Mouse (Mus musculus) gastrocnemius, postnatal 14 days (tissue): ENCODE results near the gene Dio1. TPM values are rescaled to one million over a fixed set of nuclear protein-coding genes. Genes with fewer than 3 reads are reported as not detected.

Experiments
- DNase-seq: peaks from one replicate; pipeline ENCODE4 v3.0.0; 2021; ENCODE audit warnings: mixed read lengths
- intact Hi-C: fragments of 180-260 bp; cut with DNase I; formaldehyde crosslinking; loops from one replicate; pipeline ENCODE4 v1.15.1; 2025; ENCODE audit warnings: low total_unique reads
- total RNA-seq, 2 experiments: library from RNA; stranded (reverse); gene quantifications; 2 replicates each; pipeline ENCODE4 v1.2.3; 2021

Gene Dio1
- total RNA-seq, 2 experiments from 2014 or later, result not detected

GRCm38 (mm10) chr4:107302832-107303231 is 4.1 kb downstream of the Dio1 start:
- DNase-seq, result no peak
- intact Hi-C loops, result no loop called here

DNA sequence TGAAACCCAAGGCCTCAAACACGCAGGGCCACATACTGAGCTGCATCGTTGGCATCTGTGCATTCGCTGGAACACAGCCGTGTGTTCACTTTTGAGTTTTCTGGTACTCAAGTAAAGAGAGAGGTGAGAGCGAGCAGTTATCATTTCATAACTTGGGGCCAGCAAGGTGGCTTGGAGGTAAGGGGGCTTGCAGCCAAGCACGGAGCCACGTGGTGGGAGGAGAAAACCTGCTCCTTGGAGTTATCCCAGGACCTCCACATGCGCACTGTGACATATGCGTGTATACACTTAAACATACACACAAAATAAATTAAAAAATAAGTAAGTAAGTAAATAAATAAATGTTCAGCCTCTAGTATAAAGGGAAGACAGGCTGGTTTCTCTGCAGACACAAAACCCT is 4.7 kb downstream of the Dio1 start:
- intact Hi-C loops, result no loop called here
- DNase-seq, result no peak

- intact Hi-C loops, result no loop called here
- no peak for DNase-seq
Observed at GRCm38 (mm10) chr4:107300902-107301555, 5.9 kb downstream of the Dio1 start.

DNA sequence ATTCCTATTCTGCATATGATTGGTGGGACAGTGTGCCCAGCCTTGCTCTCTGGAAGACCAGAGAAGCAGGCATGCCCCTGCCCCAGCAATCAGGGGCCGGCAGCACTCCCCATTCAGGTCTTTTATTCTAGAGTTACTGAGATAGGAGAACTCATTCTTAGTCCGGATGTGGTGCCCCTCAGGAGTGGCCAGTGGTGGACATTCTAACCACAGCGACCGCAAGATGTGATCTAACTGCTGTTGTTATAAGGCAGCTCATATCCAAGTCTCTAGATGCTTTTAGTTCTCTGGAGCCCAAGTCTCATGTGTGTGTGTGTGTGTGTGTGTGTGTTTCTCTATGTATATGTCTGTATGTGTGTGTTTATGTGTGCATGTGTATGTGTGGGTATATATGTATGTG is 6.6 kb downstream of the Dio1 start:
- no peak for DNase-seq
- intact Hi-C loops, result no loop called here

DNA sequence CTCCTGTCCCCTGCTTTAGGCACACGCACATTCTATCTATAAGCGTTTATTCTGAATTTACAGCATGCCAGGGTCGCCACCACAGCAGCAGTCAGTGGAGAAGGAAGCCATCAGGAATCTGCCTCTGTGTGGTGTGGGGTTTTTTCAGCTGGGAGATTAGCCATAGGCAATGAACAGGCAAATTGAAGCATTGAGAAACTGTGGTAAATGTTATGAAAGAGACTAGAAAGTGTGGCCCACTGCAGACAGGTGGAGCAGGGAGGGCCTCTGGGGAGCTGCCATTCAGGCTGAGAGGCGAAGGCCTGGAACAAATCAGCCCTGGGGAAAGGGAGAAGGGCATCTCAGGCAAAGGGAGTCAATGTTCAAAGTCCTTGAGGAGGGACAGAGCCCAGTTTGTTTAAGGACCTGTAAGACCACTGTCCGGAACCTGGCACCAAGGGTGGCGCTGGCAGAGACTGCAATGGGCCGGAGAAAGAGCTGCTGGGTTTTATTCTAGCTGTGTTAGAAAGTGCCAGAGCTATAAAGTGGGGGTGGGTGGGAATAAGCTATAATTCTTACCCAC is 7.1 kb downstream of the Dio1 start:
- no peak for DNase-seq
- intact Hi-C loops, result no loop called here

GRCm38 (mm10) chr4:107298071-107298606 is 8.8 kb downstream of the Dio1 start:
- intact Hi-C loops, result no loop called here
- DNase-seq, result no peak

- no peak for DNase-seq
- intact Hi-C loops, result no loop called here
Observed at GRCm38 (mm10) chr4:107292273-107292662, 14.7 kb downstream of the Dio1 start.

- no peak for DNase-seq
- intact Hi-C loops, result no loop called here
Observed at GRCm38 (mm10) chr4:107291611-107292272, 15.2 kb downstream of the Dio1 start.

DNA sequence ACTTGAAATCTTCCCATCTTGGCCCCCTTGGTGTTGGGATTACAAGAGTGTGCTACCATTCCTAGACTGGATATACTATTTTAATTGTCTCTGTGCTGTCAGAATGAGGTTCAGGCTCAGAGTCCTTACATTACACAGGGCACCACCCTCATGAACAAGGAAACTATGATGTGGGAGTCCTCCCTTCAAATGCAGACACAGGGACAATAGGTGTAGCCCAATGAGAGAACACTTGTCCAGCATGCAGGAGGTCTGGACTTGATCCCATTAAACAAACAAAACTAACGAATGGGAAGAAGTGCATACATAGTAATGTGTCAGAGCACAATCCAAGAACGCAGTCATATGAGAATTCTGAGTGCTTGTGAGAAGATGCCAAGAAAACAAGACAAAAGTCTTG is 19.5 kb downstream of the Dio1 start:
- intact Hi-C loops, result no loop called here
- no peak for DNase-seq

- intact Hi-C loops, result no loop called here
- DNase-seq, result no peak
Observed at GRCm38 (mm10) chr4:107286386-107286785, 20.6 kb downstream of the Dio1 start.

GRCm38 (mm10) chr4:107285446-107286200 is 21.3 kb downstream of the Dio1 start:
- no peak for DNase-seq
- intact Hi-C loops, result no loop called here

DNA sequence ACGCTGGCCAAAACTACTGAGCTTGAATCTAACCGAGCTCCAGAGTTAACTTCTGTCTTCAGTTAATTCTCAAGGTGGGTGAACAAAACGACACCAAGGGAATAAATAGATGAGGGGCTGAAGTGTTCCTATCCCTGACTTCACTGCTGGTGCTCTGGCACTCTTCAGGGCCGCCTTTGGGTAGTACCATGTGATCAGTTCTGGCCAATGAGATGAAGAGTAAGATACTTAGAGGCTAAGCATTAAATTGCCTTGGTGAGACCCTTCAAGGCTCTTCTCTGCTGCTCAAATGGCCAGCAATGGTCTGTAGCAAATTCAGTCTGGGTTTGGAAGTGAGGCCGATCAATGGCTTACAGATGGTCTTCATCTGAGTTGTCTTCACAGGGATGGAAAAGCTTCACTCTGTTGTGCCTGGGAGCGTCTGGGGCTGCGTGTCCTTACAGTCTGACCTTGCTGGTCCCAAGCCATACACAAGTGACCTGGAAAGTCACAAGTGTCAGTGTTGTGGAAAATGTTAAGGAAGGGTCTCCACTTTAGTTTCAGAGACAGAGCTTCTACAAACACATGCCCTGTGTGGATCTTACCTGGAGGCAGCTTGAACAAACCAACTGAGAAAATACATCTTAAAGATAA is 26.0 kb downstream of the Dio1 start:
- no peak for DNase-seq
- intact Hi-C loops, result no loop called here

DNA sequence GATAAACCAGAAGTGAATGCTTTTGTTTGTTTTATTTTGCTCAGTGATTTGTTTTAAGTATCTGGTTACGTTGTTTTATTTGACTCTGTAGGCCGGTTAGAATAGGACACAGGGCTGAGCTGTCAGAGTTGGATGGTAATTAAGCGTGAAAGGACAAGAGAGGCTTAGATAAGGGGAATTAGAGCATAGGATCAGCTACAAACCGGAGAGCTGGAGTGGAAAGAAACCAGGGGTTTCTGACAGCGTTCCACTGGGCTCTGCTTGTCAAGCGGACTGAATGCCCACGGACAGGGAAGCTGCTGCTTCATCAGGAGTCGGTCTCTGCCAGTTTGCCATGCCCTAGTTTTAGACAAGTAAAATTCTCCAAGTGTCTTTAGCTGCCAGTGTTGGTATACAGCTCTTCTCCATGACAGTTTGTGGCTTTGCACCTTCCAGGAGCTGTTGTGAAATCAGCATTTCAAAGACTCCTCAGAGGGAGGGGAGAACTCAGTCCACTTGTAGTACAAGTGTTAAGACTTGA is 28.7 kb downstream of the Dio1 start:
- intact Hi-C loops, result no loop called here
- no peak for DNase-seq

DNA sequence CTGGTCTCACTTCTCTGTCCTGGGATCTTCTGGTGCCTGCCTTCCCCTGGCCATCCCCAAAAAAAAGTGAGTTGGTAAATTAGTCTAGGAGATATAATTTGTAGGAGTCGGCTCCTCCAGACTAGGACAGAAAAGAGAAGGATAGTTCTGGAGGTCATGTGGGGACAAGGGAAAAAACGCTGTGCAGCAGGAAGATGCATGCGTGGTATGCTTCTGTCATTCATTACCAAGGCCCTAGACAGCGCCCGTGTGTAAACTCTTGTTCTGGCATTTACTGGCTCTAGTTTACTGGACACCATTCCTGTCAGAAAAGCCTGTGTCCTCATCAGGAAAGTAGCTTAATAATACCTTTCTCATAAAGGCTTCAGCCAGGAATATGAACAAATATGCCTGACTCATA is 32.5 kb downstream of the Dio1 start:
- DNase-seq, result no peak
- intact Hi-C loops, result no loop called here

DNA sequence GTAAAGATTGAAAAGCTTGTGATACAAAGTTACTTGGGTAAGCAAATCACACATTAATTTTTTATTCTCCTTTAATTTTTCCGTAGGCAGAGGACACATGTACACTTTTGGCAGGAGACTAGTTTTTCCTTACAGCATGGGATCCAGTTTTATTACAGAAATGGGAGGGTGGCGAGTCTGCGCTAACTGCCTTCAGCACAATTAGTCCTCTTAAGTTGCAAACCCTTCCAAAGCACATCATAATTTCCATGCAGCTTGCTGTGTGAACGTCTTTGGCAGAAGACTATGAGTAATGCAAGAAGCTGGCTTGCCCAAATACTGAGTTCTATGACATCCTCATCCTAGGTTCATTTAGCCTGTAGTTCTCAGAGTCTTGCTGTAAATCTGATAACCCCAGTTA is 33.3 kb downstream of the Dio1 start:
- intact Hi-C loops, result no loop called here
- DNase-seq, result no peak

GRCm38 (mm10) chr4:107260001-107260400 is 47.0 kb downstream of the Dio1 start:
- no peak for DNase-seq

GRCm38 (mm10) chr4:107254414-107254813 is 52.6 kb downstream of the Dio1 start:
- no peak for DNase-seq
- intact Hi-C loops, result no loop called here

More at GRCm38 (mm10) chr4:107260001-107260400, 47.0 kb downstream of the Dio1 start:
- intact Hi-C loops, result no loop called here

DNA sequence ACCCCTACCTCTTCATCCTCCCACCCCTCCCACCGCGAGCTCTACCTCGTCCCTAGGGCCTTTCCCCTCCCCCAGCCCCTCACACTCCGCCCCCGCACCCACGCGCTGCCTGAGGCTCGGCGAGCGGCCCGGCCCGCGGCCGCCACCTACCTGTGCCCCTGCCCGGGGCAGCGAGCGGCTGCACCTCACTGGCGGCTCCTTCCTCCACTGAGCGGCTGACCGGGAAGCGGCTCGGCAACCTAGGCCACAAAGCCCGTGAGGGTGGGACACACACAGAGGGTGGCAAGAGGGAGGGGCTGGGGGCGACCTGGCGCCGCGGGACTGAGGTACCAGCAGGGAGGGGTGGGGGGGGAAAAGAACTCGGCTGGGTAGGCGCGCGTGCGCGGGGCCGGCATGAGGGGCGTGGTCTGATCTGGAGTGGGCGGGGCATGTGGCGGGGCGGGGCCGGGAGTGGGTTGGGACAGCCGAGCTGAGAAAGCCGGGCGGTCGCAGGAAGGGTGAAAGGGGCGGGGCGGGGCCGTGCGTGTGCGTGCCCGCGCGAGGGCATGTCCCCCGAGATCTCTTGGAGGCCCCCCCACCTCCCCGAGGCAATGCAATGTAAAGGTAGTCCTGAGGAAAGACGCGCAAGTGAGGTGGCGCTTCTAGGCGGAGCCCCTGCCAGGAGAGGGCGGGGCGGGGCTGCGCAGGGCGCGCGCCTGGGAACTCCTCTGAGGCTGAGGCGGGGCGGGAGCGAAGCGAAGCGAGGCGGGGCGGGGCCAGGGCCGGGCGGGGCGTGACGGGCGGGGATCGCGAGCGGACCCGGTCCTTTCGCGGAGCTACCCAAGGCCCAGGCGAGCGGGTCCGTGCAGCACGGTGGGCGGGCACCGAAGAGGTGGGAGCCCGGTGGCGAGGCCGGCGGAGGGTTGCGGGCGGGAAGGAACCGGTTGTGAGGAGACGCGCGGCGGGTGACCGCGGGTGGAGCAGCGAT is 53.6 kb downstream of the Dio1 start, which contains the start of the genes Lrrc42 and Hspb11:
Gene Lrrc42 (minus strand): TSS at position 408 of the 967 bp plus-strand sequence.
Gene Hspb11 (plus strand): TSS at position 469 of the 967 bp plus-strand sequence.
- intact Hi-C loops, result no loop called here

More for the DNA sequence above, 53.6 kb downstream of the Dio1 start, which contains the start of the genes Lrrc42 and Hspb11:
- DNase-seq, result peak; percentile 95
